ENCODE assay signal across 8 mouse cellular contexts in the genomic region with DNA sequence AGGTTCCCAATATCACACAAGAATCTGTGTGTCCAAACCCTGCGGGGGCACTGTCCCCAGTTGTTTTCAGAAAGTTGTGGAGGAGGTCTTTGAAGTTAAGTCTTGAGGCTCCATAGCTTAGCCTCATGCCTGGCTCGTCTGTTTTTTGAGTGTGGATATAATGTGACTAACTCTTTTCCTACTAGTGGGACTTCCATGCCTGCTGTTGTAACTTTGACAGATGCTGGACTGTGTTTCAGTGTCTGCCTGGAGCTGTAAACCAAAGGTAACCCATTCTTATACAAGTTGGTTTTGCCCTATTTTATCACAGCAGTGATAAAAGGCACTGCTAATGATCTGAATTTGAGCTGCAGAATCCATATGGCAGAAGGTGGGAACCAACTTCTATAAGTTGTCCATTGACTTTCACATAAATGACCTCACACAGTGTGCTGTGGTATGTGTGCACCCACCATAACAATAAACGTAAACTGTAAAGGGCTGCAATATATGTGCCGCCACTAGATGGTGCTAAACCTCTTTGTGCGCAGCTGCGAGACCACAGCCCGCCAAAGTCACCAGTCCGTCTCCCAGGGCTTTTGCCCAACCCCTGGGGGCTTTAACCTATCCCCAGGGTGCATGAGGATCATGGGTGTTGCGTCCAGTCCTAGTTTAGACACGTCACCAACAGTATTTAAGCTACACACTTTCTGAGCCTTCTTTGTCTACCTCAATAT. TPM values are rescaled to one million over a fixed set of nuclear protein-coding genes. Genes with fewer than 3 reads are reported as not detected.
DNase-seq lines count a peak whose midpoint lies in the region; ATAC-seq and TF ChIP-seq lines count a peak whose summit lies in the region.
"Not testable (repeated sequence)": the region's sequence is repeated elsewhere in the genome, so short reads cannot be mapped to it uniquely, and the experiment has no call there.

A gene (plus strand): TSS at position 703 of the 716 bp plus-strand sequence.

- TF ChIP-seq CTCF in intestine, postnatal 0 days (IDR thresholded peaks at IDR 0.05; ENCODE audit: low read depth) = peak; percentile 89

- peak within 1 kb of the TSS; percentile 30 for H3K4me2 ChIP-seq in embryonic facial prominence, embryonic 11.5 days (ENCODE audit: low read depth, low read length)
- H3K4me2 ChIP-seq in intestine, postnatal 0 days (replicated peaks; ENCODE audit: low read depth) = peak within 1 kb of the TSS; percentile 67

- not testable (repeated sequence) for H3K4me1 ChIP-seq in embryonic facial prominence, embryonic 11.5 days (ENCODE audit: control insufficient read depth, insufficient read depth, low read length); intestine, postnatal 0 days (replicated peaks; ENCODE audit: control insufficient read depth, insufficient read depth, low read length)

- peak within 1 kb of the TSS; percentile 67 for H3K9ac ChIP-seq in embryonic facial prominence, embryonic 11.5 days (replicated peaks; ENCODE audit: low read length)
- H3K9ac ChIP-seq in intestine, postnatal 0 days (ENCODE audit: low read depth, low read length) = peak within 1 kb of the TSS; percentile 48

- H3K9me3 ChIP-seq in embryonic facial prominence, embryonic 11.5 days (replicated peaks; ENCODE audit: control insufficient read depth, low read length); intestine, postnatal 0 days (ENCODE audit: control insufficient read depth): not testable (repeated sequence)

- H3K27ac ChIP-seq in embryonic facial prominence, embryonic 11.5 days (replicated peaks; ENCODE audit: low read depth, low read length) = peak within 1 kb of the TSS; percentile 52
- peak within 1 kb of the TSS; percentile 21; the same call in 1 of the 2 replicates for H3K27ac ChIP-seq in intestine, postnatal 0 days (ENCODE audit: low read depth, low read length)

- intact Hi-C loops in left cerebral cortex, postnatal 14 days (cut with DNase I) = not testable (repeated sequence)

- 8% methylated on average over 10 of the region's 10 CpGs for WGBS in embryonic facial prominence, embryonic 11.5 days
- 9% methylated on average over 10 of the region's 10 CpGs for WGBS in intestine, postnatal 0 days

- not testable (repeated sequence) for H3K36me3 ChIP-seq in embryonic facial prominence, embryonic 11.5 days (replicated peaks; ENCODE audit: control insufficient read depth, insufficient read depth, low read depth, low read length); intestine, postnatal 0 days (ENCODE audit: control insufficient read depth, insufficient read depth)

- peak; percentile 94 for ATAC-seq in embryonic facial prominence, embryonic 11.5 days (replicated peaks; ENCODE audit: insufficient number of reproducible peaks, low FRiP score, low TSS enrichment, low read depth)
- peak; percentile 89 for ATAC-seq in intestine, postnatal 0 days
- peak; percentile 95 for ATAC-seq in megakaryocyte progenitor cell, adult 5-6 weeks (replicated peaks; ENCODE audit: poor library complexity)

- H3K4me3 ChIP-seq in embryonic facial prominence, embryonic 11.5 days (ENCODE audit: low read depth, low read length) = peak within 1 kb of the TSS; percentile 40
- H3K4me3 ChIP-seq in intestine, postnatal 0 days (ENCODE audit: low read depth, low read length) = peak within 1 kb of the TSS; percentile 56

- DNase-seq in adrenal gland, adult 8-10 months = peak; percentile 18
- DNase-seq in embryonic facial prominence, embryonic 11.5 days (ENCODE audit: low spot score) = peak; percentile 94
- DNase-seq in gastrocnemius, postnatal 4 days (ENCODE audit: low spot score in 2 of 2) = peak; percentile 20 to 39
- DNase-seq in left cerebral cortex, postnatal 14 days (ENCODE audit: low spot score in 2 of 2) = peak; percentile 40 to 65
- DNase-seq in right cerebral cortex, postnatal 14 days = peak; percentile 56
- DNase-seq in urinary bladder, postnatal 4 days (ENCODE audit: low spot score in 2 of 2) = peak; percentile 30 to 60

- H3K27me3 ChIP-seq in embryonic facial prominence, embryonic 11.5 days (ENCODE audit: control insufficient read depth, insufficient read depth, low read length); intestine, postnatal 0 days (replicated peaks; ENCODE audit: control insufficient read depth, insufficient read depth, low read length): not testable (repeated sequence)

RNA-seq across cellular contexts. Expression of the gene that starts here (rescaled TPM):
- 1 to 10 TPM in 3 of 4 experiments, under 1 TPM in 1; 0.92 to 4.9 (median 2.6) TPM for total RNA-seq in adrenal gland, adult 8-10 months (2022)
- 14.2 and 16.7 TPM in 2 replicates for polyA plus RNA-seq in embryonic facial prominence, embryonic 11.5 days (2014; fragmentation: Nextera tagmentation; extraction: Ambion mirVana)
- under 1 TPM; 0.12 to 0.44 TPM for total RNA-seq in gastrocnemius, postnatal 4 days (2021)
- polyA plus RNA-seq in intestine, postnatal 0 days (2015; fragmentation: Nextera tagmentation; extraction: Ambion mirVana) = 2.6 and 3.5 TPM in 2 replicates
- under 1 TPM in 1 of 2 experiments, not detected in 1; 0.17 TPM for total RNA-seq in left cerebral cortex, postnatal 14 days (2021)
- 6.4 and 7.1 TPM in 2 replicates for total RNA-seq in megakaryocyte progenitor cell, adult 5-6 weeks (2015)
- 4.0 and 5.6 TPM in 2 replicates for total RNA-seq in megakaryocyte progenitor cell, adult 5-6 weeks (2017)

Comparison
In these comparisons a context has a peak if more than half of its experiments do, and no peak if none do; other contexts are left out.
1. Peak in every context shown above with its lines: DNase-seq, ATAC-seq, H3K4me3 ChIP-seq and H3K27ac ChIP-seq.
2. Peak in DNase-seq in gastrocnemius, postnatal 4 days; RNA of the gene not detected or under 1 TPM.
3. Peak in DNase-seq in left cerebral cortex, postnatal 14 days; RNA of the gene not detected or under 1 TPM.
4. DNase-seq: peak in every context shown above with its lines; median percentile 94 in embryonic facial prominence, embryonic 11.5 days; 56 in right cerebral cortex, postnatal 14 days; 52 in left cerebral cortex, postnatal 14 days; 45 in urinary bladder, postnatal 4 days; 30 in gastrocnemius, postnatal 4 days; 18 in adrenal gland, adult 8-10 months.